ENCODE assay signal across 21 mouse cellular contexts in genomic region chr1:71757236-71757635, GRCm38 (mm10).
DNase-seq lines count a peak whose midpoint lies in the region; ATAC-seq and TF ChIP-seq lines count a peak whose summit lies in the region.
"Had no signal": no experiment of that assay in that cellular context is flagged by ENCODE, and none has a peak within 500 bp of the region (broad histone marks: within the 10 kb centered on the region; RNA-seq: fewer than 3 reads in every experiment).

No protein-coding gene starts in this region.

- H3K4me1 ChIP-seq in embryonic facial prominence, embryonic 14.5 days (ENCODE audit: control insufficient read depth, insufficient read depth, low read length), result no peaks in the 10 kb centered on the region
- no peaks in the 10 kb centered on the region for H3K4me1 ChIP-seq in embryonic facial prominence, embryonic 10.5 days
- no peaks in the 10 kb centered on the region for H3K4me1 ChIP-seq in forebrain, postnatal 0 days (ENCODE audit: insufficient read depth)
- H3K4me1 ChIP-seq in forebrain, embryonic 16.5 days (replicated peaks; ENCODE audit: control insufficient read depth, insufficient read depth, low read length), result no peaks in the 10 kb centered on the region
- H3K4me1 ChIP-seq in kidney, embryonic 16.5 days (ENCODE audit: insufficient read depth, low read length), result no peaks in the 10 kb centered on the region
- H3K4me1 ChIP-seq in CH12.LX (ENCODE audit: control insufficient read depth in 1 of 2, insufficient read depth in 2 of 2), result peaks cover 6 to 12% of the 10 kb centered on the region in 2 experiments; a peak in 3 of 4 replicates
- H3K4me1 ChIP-seq: embryonic facial prominence, embryonic 13.5 days; heart, embryonic 15.5 days had no signal

- no peak overlapping the region for H3K4me2 ChIP-seq in embryonic facial prominence, embryonic 14.5 days (ENCODE audit: low read depth, low read length)
- H3K4me2 ChIP-seq in forebrain, postnatal 0 days (ENCODE audit: low read depth), result no peak overlapping the region
- no peak overlapping the region for H3K4me2 ChIP-seq in forebrain, embryonic 16.5 days (ENCODE audit: low read length)
- H3K4me2 ChIP-seq in kidney, embryonic 16.5 days (replicated peaks; ENCODE audit: low read depth, low read length), result no peak overlapping the region
- H3K4me2 ChIP-seq in CH12.LX (ENCODE audit: insufficient read depth, low read depth, poor library complexity, severe bottlenecking), result no peak overlapping the region
- H3K4me2 ChIP-seq: embryonic facial prominence, embryonic 13.5 days; heart, embryonic 15.5 days had no signal

- in situ Hi-C loops in CH12.LX (cut with MboI; ENCODE audit: low pct_ligation_motif_present, low pct_unique_long_range_greater_than_20kb, low sequenced_read_pairs), result no loop called here

- no peak for TF ChIP-seq EP300 in CH12.LX (IDR thresholded peaks at IDR 0.05; ENCODE audit: low read length)

- no peak overlapping the region for H3K9ac ChIP-seq in embryonic facial prominence, embryonic 14.5 days (ENCODE audit: low read depth, low read length)
- H3K9ac ChIP-seq in forebrain, postnatal 0 days, result no peak overlapping the region
- H3K9ac ChIP-seq in forebrain, embryonic 16.5 days (replicated peaks; ENCODE audit: low read depth, low read length), result no peak overlapping the region
- no peak overlapping the region for H3K9ac ChIP-seq in kidney, embryonic 16.5 days (replicated peaks; ENCODE audit: low read length)
- H3K9ac ChIP-seq in CH12.LX (ENCODE audit: insufficient read depth, low read depth), result no peak overlapping the region
- H3K9ac ChIP-seq: embryonic facial prominence, embryonic 13.5 days; heart, embryonic 15.5 days had no signal

- H3K27me3 ChIP-seq in embryonic facial prominence, embryonic 14.5 days (replicated peaks; ENCODE audit: control insufficient read depth, insufficient read depth, low read length), result no peaks in the 10 kb centered on the region
- H3K27me3 ChIP-seq in embryonic facial prominence, embryonic 10.5 days (replicated peaks; ENCODE audit: low read depth, poor library complexity, severe bottlenecking), result no peaks in the 10 kb centered on the region
- no peaks in the 10 kb centered on the region for H3K27me3 ChIP-seq in forebrain, postnatal 0 days (ENCODE audit: insufficient read depth, low read length)
- H3K27me3 ChIP-seq in forebrain, embryonic 16.5 days (replicated peaks; ENCODE audit: control insufficient read depth, insufficient read depth, low read length), result no peaks in the 10 kb centered on the region
- no peaks in the 10 kb centered on the region for H3K27me3 ChIP-seq in kidney, embryonic 16.5 days (ENCODE audit: insufficient read depth, low read length)
- H3K27me3 ChIP-seq in CH12.LX (replicated peaks), result no peaks in the 10 kb centered on the region
- H3K27me3 ChIP-seq: embryonic facial prominence, embryonic 13.5 days; heart, embryonic 15.5 days; Patski had no signal

- TF ChIP-seq POLR2A in CH12.LX (IDR thresholded peaks at IDR 0.05; ENCODE audit: low read depth, low read length), result no peak

- dilution Hi-C loops in CH12.LX (cut with MboI; ENCODE audit: extremely low pct_ligation_motif_present, extremely low pct_unique_long_range_greater_than_20kb, low sequenced_read_pairs), result no loop called here

- H3K79me2 ChIP-seq in CH12.LX (replicated peaks; ENCODE audit: control insufficient read depth, extremely low read depth, insufficient read depth, poor library complexity, severe bottlenecking), result no peaks in the 10 kb centered on the region

- TF ChIP-seq RAD21 in CH12.LX (IDR thresholded peaks at IDR 0.05; ENCODE audit: low read depth, low read length), result no peak

- H3K36me3 ChIP-seq in embryonic facial prominence, embryonic 14.5 days (ENCODE audit: control insufficient read depth, insufficient read depth, low read length), result no peaks in the 10 kb centered on the region
- H3K36me3 ChIP-seq in embryonic facial prominence, embryonic 10.5 days (replicated peaks), result no peaks in the 10 kb centered on the region
- no peaks in the 10 kb centered on the region for H3K36me3 ChIP-seq in forebrain, postnatal 0 days (ENCODE audit: insufficient read depth)
- H3K36me3 ChIP-seq in forebrain, embryonic 16.5 days (ENCODE audit: control insufficient read depth, insufficient read depth), result no peaks in the 10 kb centered on the region
- no peaks in the 10 kb centered on the region for H3K36me3 ChIP-seq in kidney, embryonic 16.5 days (ENCODE audit: insufficient read depth, low read length)
- no peaks in the 10 kb centered on the region for H3K36me3 ChIP-seq in CH12.LX (replicated peaks in 1 of 2; ENCODE audit: control insufficient read depth in 1 of 2, insufficient read depth in 1 of 2, low read length in 1 of 2)
- H3K36me3 ChIP-seq: embryonic facial prominence, embryonic 13.5 days; heart, embryonic 15.5 days had no signal

- H3K9me3 ChIP-seq in embryonic facial prominence, embryonic 14.5 days (ENCODE audit: control insufficient read depth, low read length), result 0 out of 2 replicates have a peak, but pooled peaks cover 10% of the 10 kb centered on the region
- H3K9me3 ChIP-seq in embryonic facial prominence, embryonic 10.5 days, result 0 out of 2 replicates have a peak, but pooled peaks cover 6% of the 10 kb centered on the region
- no peaks in the 10 kb centered on the region for H3K9me3 ChIP-seq in forebrain, postnatal 0 days (ENCODE audit: low read length)
- H3K9me3 ChIP-seq in forebrain, embryonic 16.5 days (ENCODE audit: control insufficient read depth, low read length), result peaks cover 3% of the 10 kb centered on the region; the same call in 1 of the 2 replicates
- peaks cover 9% of the 10 kb centered on the region; the same call in 1 of the 2 replicates for H3K9me3 ChIP-seq in kidney, embryonic 16.5 days (ENCODE audit: low read length)
- no peaks in the 10 kb centered on the region for H3K9me3 ChIP-seq in CH12.LX (replicated peaks; ENCODE audit: low read length)
- H3K9me3 ChIP-seq: heart, embryonic 15.5 days had no signal

- 66% methylated on average over 5 of the region's 5 CpGs for WGBS in embryonic facial prominence, embryonic 14.5 days
- 79% methylated on average over 5 of the region's 5 CpGs for WGBS in embryonic facial prominence, embryonic 10.5 days
- WGBS in forebrain, postnatal 0 days, result 31% methylated on average over 5 of the region's 5 CpGs
- 42% methylated on average over 5 of the region's 5 CpGs for WGBS in forebrain, embryonic 16.5 days
- WGBS in kidney, embryonic 16.5 days, result 69% methylated on average over 5 of the region's 5 CpGs

- no peak for ATAC-seq in embryonic facial prominence, embryonic 14.5 days (ENCODE audit: low read depth)
- no peak for ATAC-seq in forebrain, postnatal 0 days
- no peak for ATAC-seq in forebrain, embryonic 16.5 days
- no peak for ATAC-seq in kidney, embryonic 16.5 days (ENCODE audit: low FRiP score, low TSS enrichment)
- ATAC-seq: activated CD4-positive, CD25-positive, alpha-beta regulatory T cell, adult 4 months; hindbrain, postnatal 0 days; Patski had no signal

- no peak for TF ChIP-seq CTCF in forebrain, postnatal 0 days (IDR thresholded peaks at IDR 0.05; ENCODE audit: low read depth)
- no peak for TF ChIP-seq CTCF in CH12.LX (conservative IDR thresholded peaks at IDR 0.05 in 1 of 2, IDR thresholded peaks at IDR 0.05 in 1 of 2; ENCODE audit: low read depth in 2 of 2, low read length in 2 of 2)

- no peak overlapping the region for H3K4me3 ChIP-seq in embryonic facial prominence, embryonic 14.5 days (ENCODE audit: low read depth, low read length)
- H3K4me3 ChIP-seq in embryonic facial prominence, embryonic 10.5 days, result no peak overlapping the region
- no peak overlapping the region for H3K4me3 ChIP-seq in forebrain, postnatal 0 days (ENCODE audit: low read depth, low read length)
- H3K4me3 ChIP-seq in forebrain, embryonic 16.5 days (replicated peaks; ENCODE audit: low read length), result no peak overlapping the region
- no peak overlapping the region for H3K4me3 ChIP-seq in kidney, embryonic 16.5 days (ENCODE audit: low read length)
- H3K4me3 ChIP-seq in CH12.LX (replicated peaks in 1 of 3; ENCODE audit: low read depth in 2 of 3, low read length in 2 of 3, poor library complexity in 1 of 3), result no peak overlapping the region
- H3K4me3 ChIP-seq: embryonic facial prominence, embryonic 13.5 days; heart, embryonic 15.5 days had no signal

- DNase-seq in embryonic facial prominence, embryonic 14.5 days (ENCODE audit: low spot score), result peak; percentile 32
- DNase-seq in embryonic facial prominence, embryonic 10.5 days (ENCODE audit: low spot score), result no peak
- peak; percentile 16 for DNase-seq in forebrain, postnatal 0 days
- peak; percentile 9 for DNase-seq in kidney, postnatal 10 days
- no peak for DNase-seq in CH12.LX (ENCODE audit: extremely low read depth)
- no peak for DNase-seq in cerebellum, adult 11 months
- DNase-seq: adrenal gland, postnatal 14 days; cerebellum, adult 2 months; cerebellum, postnatal 10 days; gastrocnemius, postnatal 25 days; heart, adult 11 months; heart, postnatal 14 days; kidney, adult 11 months; kidney, adult 9 months had no signal

- H3K27ac ChIP-seq in embryonic facial prominence, embryonic 14.5 days (replicated peaks; ENCODE audit: low read depth, low read length), result no peak overlapping the region
- no peak overlapping the region for H3K27ac ChIP-seq in embryonic facial prominence, embryonic 10.5 days (replicated peaks)
- H3K27ac ChIP-seq in forebrain, postnatal 0 days (ENCODE audit: low read depth, low read length), result no peak overlapping the region
- H3K27ac ChIP-seq in forebrain, embryonic 16.5 days (ENCODE audit: low read length), result no peak overlapping the region
- H3K27ac ChIP-seq in kidney, embryonic 16.5 days (ENCODE audit: low read length), result no peak overlapping the region
- no peak overlapping the region for H3K27ac ChIP-seq in CH12.LX (ENCODE audit: insufficient read depth, low read depth)
- H3K27ac ChIP-seq: embryonic facial prominence, embryonic 13.5 days; heart, embryonic 15.5 days; hindbrain, postnatal 0 days had no signal

TF ChIP-seq in CH12.LX, 34 proteins besides CTCF, POLR2A, EP300 and RAD21:
- 0 out of 2 replicates have a peak, but pooled peaks have one; percentile 17 for TF ChIP-seq TBP (conservative IDR thresholded peaks at IDR 0.05; ENCODE audit: low read depth, low read length)
- TF ChIP-seq MAFK (IDR thresholded peaks at IDR 0.05; ENCODE audit: insufficient replicate concordance, low read length), result no peak
- no peak for TF ChIP-seq KAT2A (IDR thresholded peaks at IDR 0.05; ENCODE audit: insufficient replicate concordance, low read length)
- TF ChIP-seq NRF1 (IDR thresholded peaks at IDR 0.05; ENCODE audit: low read depth, low read length), result no peak
- TF ChIP-seq MXI1 (IDR thresholded peaks at IDR 0.05; ENCODE audit: low read depth, low read length), result no peak
- no peak for TF ChIP-seq MAZ (IDR thresholded peaks at IDR 0.05; ENCODE audit: low read depth, low read length)
- no peak for TF ChIP-seq JUN (IDR thresholded peaks at IDR 0.05; ENCODE audit: insufficient read depth, low read depth, low read length)
- no peak for TF ChIP-seq PAX5 (IDR thresholded peaks at IDR 0.05; ENCODE audit: low read length)
TF ChIP-seq in CH12.LX: peak in this region for 1.

Comparison
In these comparisons a context has a peak if more than half of its experiments do, and no peak if none do; other contexts are left out.
1. DNase-seq: peak in embryonic facial prominence, embryonic 14.5 days (single experiment), forebrain, postnatal 0 days (single experiment) and kidney, postnatal 10 days (single experiment); none in embryonic facial prominence, embryonic 10.5 days (single experiment), CH12.LX (single experiment) and cerebellum, adult 11 months (single experiment).